Mouse (Mus musculus) left cerebral cortex, postnatal 25 days (tissue): ENCODE results near the gene Icam5. TPM values are rescaled to one million over a fixed set of nuclear protein-coding genes. Genes with fewer than 3 reads are reported as not detected.
A peak's percentile ranks its signal among the peaks of the same experiment; 100 is the strongest.
"Not testable (repeated sequence)": the region's sequence is repeated elsewhere in the genome, so short reads cannot be mapped to it uniquely, and the experiment has no call there.

Experiments used
- DNase-seq, 2 experiments: peaks; one replicate each; pipeline ENCODE4 v3.0.0; 2022; ENCODE audit warnings: low spot score in 2 of 2, mixed read lengths in 1 of 2
- intact Hi-C: fragments of 180-260 bp; cut with DNase I; formaldehyde crosslinking; loops from one replicate; pipeline ENCODE4 v1.15.1; 2025
- total RNA-seq, 2 experiments: library from RNA; stranded (reverse); gene quantifications; 2 replicates each; pipeline ENCODE4 v1.2.3; 2021

The Icam5 gene
- total RNA-seq, 2 experiments from 2014 or later = 236 to 267 TPM

GRCm38 (mm10) chr9:21030781-21031250 lies 1.1 kb upstream of the Icam5 start:
- peak; percentile 76 to 91 for DNase-seq
- intact Hi-C loops = loop anchor here (1.0 to 2.0 kb wide), 3 partner anchors 32 to 100 kb away; partner anchors contain the start of genes Gm38431 and Tyk2

DNA sequence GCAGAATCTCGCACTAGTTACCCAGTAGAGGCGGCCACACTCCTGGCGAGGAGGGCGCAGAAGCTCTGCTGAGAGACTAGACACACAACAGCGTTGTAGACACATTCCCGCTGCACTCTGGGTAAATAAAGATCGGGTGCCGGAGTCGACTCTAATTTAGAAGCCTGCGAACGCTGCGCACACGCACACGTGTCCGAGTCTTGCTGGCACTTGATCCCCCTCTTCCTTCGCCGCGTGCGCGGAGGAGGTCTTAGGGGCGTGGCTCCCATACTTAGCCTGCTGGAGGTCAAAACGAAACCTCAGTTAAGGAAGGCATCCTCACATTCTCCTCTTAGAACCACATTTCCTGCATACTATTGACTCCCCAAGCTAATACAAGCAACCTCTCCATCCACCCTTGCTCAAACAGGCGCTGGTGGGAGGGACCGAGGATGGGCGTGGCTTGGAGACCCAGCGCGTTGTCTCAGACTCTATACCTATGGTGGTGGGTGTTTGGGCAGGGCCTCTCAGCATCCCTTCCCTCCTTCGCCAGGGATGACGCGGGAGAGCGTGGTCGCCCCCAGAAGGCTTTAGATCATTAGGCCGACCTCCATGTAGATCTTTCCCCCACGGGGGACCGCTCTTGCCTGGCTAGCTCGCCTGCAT lies 500 bp upstream of the Icam5 start:
- intact Hi-C loops = loop anchor here (1.0 to 2.0 kb wide), 3 partner anchors 32 to 99 kb away; partner anchors contain the start of genes Gm38431 and Tyk2

GRCm38 (mm10) chr9:21032491-21032890 lies 618 bp downstream of the Icam5 start:
- intact Hi-C loops = loop anchor here (1.0 kb wide), 2 partner anchors 9 to 40 kb away; no protein-coding TSS in a partner anchor

More for the DNA sequence above, 500 bp upstream of the Icam5 start:
- DNase-seq = peak; percentile 88 to 93

GRCm38 (mm10) chr9:21033136-21033535 lies 1.3 kb downstream of the Icam5 start:
- DNase-seq = peak; percentile 71 to 81
- intact Hi-C loops = no loop called here

More at GRCm38 (mm10) chr9:21032491-21032890, 618 bp downstream of the Icam5 start:
- DNase-seq = no peak

- DNase-seq = no peak
Measured at GRCm38 (mm10) chr9:21034481-21035085, 2.7 kb downstream of the Icam5 start.

DNA sequence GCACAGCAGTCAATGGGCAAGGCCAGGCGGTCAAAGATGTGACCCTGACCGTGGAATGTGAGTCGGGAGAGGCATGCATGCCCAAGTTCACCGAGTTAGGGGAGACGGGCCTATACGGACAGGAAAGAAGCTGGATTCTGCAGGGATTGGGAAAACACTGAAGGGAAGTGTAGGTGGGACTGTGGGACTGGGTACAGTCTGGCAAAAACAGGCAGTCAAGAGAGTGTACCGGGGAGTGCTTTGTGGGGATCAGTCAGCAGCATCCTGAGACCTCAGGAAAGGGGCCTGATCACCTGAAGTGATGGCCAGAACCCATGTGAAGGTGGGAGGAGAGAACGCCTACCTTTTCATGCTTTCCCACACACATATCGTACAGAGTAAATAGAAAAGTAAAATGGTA lies 3.7 kb downstream of the Icam5 start:
- intact Hi-C loops = no loop called here
- DNase-seq = peak in 1 of 2 experiments; percentile 58

More at GRCm38 (mm10) chr9:21034481-21035085, 2.7 kb downstream of the Icam5 start:
- intact Hi-C loops = no loop called here

- intact Hi-C loops = loop anchor here (1.0 to 2.0 kb wide), 2 partner anchors 27 to 61 kb away; no protein-coding TSS in a partner anchor
- DNase-seq = no peak
Measured at GRCm38 (mm10) chr9:21036161-21036560, 4.3 kb downstream of the Icam5 start.

GRCm38 (mm10) chr9:21036666-21037065 lies 4.8 kb downstream of the Icam5 start:
- peak in 1 of 2 experiments; percentile 31 for DNase-seq
- intact Hi-C loops = loop anchor here (1.0 to 2.0 kb wide), 2 partner anchors 27 to 60 kb away; no protein-coding TSS in a partner anchor

- intact Hi-C loops = loop anchor here (2.0 kb wide), 1 partner anchor 59 kb away; no protein-coding TSS in a partner anchor
Measured at GRCm38 (mm10) chr9:21037481-21037891, 5.6 kb downstream of the Icam5 start.

GRCm38 (mm10) chr9:21039779-21040178 lies 7.9 kb downstream of the Icam5 start:
- intact Hi-C loops = no loop called here
- DNase-seq = peak in 1 of 2 experiments; percentile 9

More at GRCm38 (mm10) chr9:21037481-21037891, 5.6 kb downstream of the Icam5 start:
- peak in 1 of 2 experiments; percentile 42 for DNase-seq

GRCm38 (mm10) chr9:21041308-21041707 lies 9.4 kb downstream of the Icam5 start:
- DNase-seq = peak; percentile 83 to 97
- intact Hi-C loops = loop anchor here (1.0 kb wide), 2 partner anchors 9 to 22 kb away; partner anchors contain the start of gene Icam5

- intact Hi-C loops = no loop called here
- no peak for DNase-seq
Measured at GRCm38 (mm10) chr9:21043563-21043962, 11.7 kb downstream of the Icam5 start.

- intact Hi-C loops, DNase-seq: not testable (repeated sequence)
Measured at GRCm38 (mm10) chr9:21044785-21045184, 12.9 kb downstream of the Icam5 start.

DNA sequence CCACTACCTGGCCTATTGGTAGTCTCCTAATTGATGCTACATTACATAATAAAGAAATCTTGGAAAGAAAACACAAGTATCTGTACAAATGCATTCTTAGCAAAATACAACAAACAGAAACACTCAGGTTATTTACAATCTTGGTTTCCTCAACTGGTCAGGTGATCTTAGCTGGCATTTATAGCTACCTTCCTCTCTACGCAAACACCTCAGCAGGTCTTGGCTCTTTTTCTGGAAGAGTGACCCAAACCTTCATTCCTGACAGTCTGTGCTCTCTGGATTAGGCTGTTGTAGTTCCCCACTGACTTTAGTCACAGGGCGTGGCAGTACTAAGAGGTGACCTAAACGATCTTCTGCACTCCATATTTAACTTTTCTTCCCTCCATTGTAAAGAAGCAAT lies 13.4 kb downstream of the Icam5 start:
- intact Hi-C loops = no loop called here
- DNase-seq = no peak

- no peak for DNase-seq
- intact Hi-C loops = no loop called here
Measured at GRCm38 (mm10) chr9:21051578-21051977, 19.7 kb downstream of the Icam5 start.

- DNase-seq = peak; percentile 72 to 96
- intact Hi-C loops = loop anchor here (1.0 kb wide), 3 partner anchors 22 to 32 kb away; no protein-coding TSS in a partner anchor
Measured at GRCm38 (mm10) chr9:21062928-21063327, 31.1 kb downstream of the Icam5 start.

DNA sequence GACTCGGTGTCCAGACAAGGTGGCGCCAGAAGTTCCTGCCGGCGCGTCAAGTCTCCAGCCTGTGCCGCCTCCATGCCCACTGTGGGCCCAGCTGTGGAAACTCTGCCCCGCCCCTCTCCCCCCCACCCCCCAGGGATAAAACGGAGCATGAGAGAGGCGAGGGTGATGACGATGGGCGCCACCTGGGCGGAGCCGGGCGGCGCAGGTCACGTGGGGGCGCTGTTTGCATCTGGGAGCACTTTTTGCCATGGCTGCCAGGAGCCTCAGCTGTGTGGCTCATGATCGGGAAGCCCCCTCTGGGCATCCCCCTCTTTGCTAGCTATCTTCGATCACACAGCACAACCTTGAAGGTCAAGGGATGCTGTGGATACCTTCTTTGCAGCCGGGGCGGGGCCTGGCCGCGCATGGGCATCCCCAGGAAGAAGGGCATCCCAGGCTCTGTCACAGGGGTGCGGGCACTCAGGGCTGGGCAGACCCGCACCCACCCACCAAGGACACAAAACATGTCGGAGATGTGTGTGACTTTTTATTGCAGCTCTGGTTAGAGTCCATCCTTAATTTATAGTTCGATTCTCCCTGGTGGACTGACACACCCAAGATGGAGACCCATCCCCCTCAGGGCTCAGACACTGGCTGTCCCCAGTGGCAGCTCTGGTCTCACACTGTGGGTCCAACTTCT lies 35.3 kb downstream of the Icam5 start, which contains the start of gene Zglp1:
Gene Zglp1 (minus strand): TSS at position 88 of the 679 bp plus-strand sequence.
- DNase-seq = no peak
- intact Hi-C loops = no loop called here

- peak in 1 of 2 experiments; percentile 44 for DNase-seq
- intact Hi-C loops = loop anchor here (1.0 kb wide), 1 partner anchor 40 kb away; the partner anchor contains the start of gene Icam5
Measured at GRCm38 (mm10) chr9:21072641-21073040, 40.8 kb downstream of the Icam5 start.

DNA sequence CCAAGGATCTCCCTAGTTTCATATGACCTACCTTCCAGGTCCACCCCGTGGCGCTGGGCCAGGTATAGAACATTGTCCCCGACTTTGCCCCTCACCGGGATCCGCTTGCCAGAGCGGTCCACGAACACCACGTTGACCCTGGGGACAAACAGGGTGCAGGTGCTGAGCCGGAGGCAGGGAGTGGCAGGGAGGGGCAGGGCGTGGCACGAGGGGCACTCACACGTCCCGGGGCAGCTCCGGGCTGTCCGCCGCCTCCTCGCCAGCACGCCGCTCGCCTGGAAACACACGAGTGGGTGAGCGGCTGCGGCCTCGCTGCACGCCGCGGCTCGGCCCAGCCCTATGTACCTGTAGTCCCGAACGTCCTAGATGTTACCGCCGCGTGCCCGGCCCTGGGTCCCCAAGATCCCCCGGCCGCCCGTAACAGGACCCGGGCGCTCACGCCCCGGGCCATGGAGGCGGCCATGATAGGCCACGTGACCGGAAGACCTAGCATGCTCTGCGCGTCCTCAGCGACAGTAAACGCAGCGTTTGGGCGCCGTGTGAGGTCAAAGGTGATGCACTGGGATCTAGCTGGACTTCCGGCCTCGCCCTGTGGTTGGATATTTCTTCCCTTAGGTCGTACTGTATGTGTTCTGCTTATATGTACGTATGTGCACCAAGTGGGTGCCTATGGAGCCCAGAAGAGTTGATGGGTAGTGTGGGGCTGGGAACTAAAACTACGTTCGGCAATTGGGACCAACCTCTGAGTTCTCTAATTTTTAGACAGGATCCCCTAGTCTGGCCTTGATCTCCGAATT lies 41.4 kb downstream of the Icam5 start, which contains the start of the genes Gm49373 and Fdx1l:
Gene Gm49373 (minus strand): TSS at position 53 of the 797 bp plus-strand sequence.
Gene Fdx1l (minus strand): TSS at position 571 of the 797 bp plus-strand sequence.
- intact Hi-C loops = no loop called here
- DNase-seq = peak; percentile 95
